Mouse (Mus musculus) cerebellum, postnatal 25 days (tissue): ENCODE measurements around the gene Galk1.
"Not testable (repeated sequence)": the region's sequence is repeated elsewhere in the genome, so short reads cannot be mapped to it uniquely, and the experiment has no call there.

Source experiments
- DNase-seq, 2 experiments: peaks; one replicate each; pipeline ENCODE4 v3.0.0; 2021; ENCODE audit warnings: mixed read lengths in 2 of 2

The Galk1 gene

DNA sequence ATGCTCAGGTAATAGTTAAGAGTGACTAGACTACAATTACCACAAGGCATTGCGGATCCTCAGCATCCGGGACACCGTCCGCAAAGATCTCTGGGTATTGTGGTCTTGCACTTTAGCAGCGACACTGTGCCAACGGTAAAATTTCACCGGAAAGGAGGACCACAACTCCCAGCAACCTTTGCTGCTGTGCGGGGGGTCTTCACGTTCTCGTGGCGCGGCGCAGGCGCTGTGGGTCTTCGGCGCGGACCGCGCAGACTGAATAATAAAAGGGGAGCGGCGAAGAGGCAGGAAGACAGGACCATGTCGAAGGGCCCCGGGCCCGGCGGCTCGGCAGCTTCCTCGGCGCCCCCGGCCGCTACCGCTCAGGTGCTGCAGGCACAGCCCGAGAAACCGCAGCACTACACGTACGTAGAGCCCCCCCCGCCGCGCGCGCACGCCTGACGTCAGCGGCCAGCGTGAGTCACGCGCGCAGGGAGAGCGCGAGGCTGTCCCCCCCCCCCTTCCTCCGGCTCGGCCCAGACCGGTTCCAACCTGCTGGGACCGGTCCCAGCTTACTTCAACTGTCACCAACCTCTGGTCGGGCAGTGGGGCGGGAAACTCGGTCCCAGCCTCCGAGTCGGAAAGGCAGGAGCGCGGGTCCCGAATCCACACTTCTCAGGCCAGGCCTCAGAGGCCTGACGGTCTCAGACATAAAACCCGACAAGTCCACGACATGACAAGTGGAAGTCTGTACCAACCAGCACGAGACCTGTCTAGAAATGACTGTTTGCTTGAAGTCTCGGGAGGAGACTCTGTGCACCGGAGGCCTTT lies 17.8 kb upstream of the Galk1 start, which contains the start of gene Unk:
TSS of gene Unk (plus strand) at position 235 of the 810 bp plus-strand sequence.
- DNase-seq = peak; percentile 98 to 99

GRCm38 (mm10) chr11:116029086-116029865 lies 16.8 kb upstream of the Galk1 start:
- DNase-seq = no peak

DNA sequence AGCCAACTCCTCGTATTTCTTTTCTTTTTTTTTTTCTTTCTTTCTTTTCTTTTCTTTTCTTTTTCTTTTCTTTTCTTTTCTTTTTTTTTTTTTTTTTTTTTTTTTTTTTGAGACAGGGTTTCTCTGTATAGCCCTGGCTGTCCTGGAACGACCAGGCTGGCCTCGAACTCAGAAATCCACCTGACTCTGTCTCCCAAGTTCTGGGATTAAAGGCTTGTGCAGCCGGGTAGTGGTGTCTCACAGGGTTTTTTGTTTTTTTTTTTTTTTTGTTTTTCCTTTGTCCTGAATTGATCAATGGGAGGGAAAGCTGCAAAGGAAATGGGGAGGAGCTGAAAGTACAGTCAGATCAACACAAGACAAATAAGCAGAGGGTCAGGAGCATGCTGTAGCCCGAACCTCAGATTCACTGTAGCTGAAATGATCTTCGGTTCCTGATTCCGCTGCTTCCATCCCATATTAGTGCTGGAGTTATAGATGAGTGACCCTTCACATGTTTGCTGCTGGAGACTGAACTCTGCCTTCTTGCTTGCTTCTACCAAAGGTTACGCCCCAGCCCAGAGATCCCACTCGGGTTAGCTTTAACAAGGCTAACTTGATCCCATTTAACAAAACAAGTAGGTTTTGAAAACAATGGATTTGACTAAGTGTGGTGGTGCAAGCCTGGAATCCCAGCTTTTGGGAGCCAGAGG lies 15.8 kb upstream of the Galk1 start:
- DNase-seq = no peak

GRCm38 (mm10) chr11:116027756-116028155 lies 15.2 kb upstream of the Galk1 start, which contains the start of gene H3f3b:
H3f3b (minus strand) TSS chr11:116027962.
- no peak for DNase-seq

DNA sequence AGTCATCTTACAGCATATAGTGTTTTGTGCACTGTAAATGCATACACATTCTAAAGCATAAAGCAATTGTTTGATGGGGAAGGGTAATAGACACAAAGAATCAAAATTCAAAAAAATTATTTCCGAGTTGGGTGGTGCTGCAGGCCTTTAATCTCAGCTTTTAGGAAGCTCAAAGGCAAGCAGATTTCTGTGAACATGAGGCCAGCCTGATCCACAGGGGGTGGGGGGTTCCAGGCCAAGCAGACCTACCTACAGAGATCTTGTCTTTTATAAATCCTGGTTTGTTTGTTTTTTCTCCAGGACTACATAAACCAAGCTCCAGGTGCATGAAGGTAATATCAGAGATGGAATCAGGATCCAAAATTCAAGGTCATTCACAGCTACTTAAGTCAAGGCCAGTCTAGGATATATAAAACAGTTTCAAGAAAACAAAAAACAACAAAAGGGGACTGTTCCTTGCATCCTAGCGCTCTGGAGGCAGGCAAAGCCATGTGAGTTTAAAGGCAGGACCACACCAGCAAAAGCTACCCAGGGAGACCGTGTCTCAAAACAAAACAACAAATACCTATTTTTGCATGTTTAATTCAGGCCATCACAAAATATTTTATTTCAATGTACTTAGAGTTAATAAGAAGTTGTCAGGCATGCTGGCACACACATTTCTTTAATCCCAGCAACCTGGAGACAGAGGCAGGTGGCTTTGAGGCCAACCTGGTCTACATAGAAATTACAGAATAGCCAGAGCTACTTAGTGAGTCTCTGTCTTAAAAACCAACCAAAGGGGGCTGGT lies 12.7 kb upstream of the Galk1 start:
- DNase-seq = peak in 1 of 2 experiments; percentile 63

GRCm38 (mm10) chr11:116024356-116024808 lies 11.9 kb upstream of the Galk1 start:
- DNase-seq = peak; percentile 95 to 97

DNA sequence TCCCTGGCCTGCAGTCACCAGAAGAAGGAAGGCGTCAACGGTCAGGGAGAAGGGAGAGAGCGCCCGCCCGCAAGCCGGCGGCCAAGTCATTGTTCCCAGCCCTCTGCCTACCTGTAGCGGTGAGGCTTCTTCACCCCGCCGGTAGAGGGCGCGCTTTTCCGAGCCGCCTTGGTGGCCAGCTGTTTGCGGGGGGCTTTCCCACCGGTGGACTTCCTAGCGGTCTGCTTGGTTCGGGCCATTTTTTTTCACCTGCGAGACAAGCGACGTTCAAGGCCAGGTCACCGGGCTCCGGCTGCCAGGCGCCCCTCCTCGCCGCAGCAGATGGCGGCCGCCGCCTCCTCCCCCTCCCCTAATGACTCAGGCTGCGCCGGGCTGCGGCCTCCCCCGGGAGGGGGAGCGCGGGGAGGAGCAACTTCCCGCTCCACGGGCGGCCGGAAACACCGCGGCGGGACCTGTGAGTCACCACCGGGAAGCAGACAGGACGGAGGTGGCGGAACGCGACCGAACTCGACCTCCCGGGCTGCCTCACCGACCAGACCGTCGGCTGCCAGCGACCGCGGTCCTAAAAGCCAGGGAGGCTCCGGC lies 11.3 kb upstream of the Galk1 start:
- peak; percentile 90 to 93 for DNase-seq

GRCm38 (mm10) chr11:116023074-116023770 lies 10.7 kb upstream of the Galk1 start:
- DNase-seq = peak in 1 of 2 experiments; percentile 57

GRCm38 (mm10) chr11:116022256-116022780 lies 9.8 kb upstream of the Galk1 start:
- DNase-seq = no peak

DNA sequence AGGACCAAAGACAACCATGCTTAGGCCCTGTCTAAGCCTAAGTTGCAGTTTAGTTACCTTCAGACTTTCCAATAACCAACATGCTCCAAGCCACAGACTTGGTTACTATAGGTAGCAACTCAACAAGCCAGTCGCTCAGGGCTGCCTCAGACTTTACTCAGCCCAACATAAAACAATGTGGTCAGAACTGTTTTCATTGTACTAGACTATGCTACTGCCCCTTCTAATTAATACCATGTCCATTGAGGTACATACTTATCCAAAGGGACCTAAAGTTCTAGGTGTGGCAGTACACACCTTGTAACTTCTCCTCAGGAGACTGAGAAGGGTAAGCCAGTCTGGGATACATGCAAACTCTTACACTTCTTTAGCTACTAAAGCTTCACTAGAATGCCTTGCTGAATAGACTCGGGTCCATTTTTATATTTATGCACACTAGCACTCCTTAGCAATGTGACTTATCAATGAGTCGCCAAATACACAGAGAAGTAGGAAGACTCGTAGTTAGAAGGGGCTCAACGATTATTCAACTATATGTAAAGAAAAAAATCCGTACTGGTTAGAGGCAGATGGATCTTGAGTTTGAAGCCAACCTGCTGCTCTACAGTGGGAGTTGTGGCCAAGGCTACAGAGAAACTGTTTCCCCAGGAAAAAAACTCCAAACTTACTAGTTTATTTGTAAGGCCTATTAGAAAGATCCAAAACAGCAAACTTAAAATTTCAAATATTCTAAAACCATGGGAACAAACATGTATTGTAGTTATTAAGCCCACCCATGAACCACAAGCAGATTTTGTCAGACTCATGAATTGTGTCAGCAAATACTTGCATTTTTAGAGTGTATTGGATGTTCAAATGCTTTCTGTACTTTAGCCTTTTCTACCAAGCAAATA lies 9.1 kb upstream of the Galk1 start:
- no peak for DNase-seq

DNA sequence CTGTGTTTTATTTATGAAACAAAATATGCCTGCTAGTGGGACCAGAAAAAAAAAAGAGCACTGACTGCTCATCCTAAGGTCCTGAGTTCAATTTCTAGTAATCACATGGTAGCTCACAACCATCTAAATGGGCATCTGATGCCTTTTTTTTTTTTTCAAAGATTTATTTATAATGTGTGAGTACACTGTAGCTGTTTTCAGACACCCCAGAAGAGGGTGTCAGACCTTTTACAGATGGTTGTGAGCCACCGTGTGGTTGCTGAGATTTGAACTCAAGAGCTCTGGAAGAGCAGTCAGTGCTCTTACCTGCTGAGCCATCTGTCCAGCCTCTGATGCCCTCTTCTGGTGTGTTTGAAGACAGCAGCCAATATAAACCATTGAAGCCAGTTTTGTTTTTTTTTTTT lies 8.0 kb upstream of the Galk1 start:
- DNase-seq = peak in 1 of 2 experiments; percentile 48

GRCm38 (mm10) chr11:116019976-116020411 lies 7.5 kb upstream of the Galk1 start:
- peak in 1 of 2 experiments; percentile 52 for DNase-seq

- DNase-seq = no peak
These were observed 6.9 kb upstream of the Galk1 start for GRCm38 (mm10) chr11:116019360-116019791.

GRCm38 (mm10) chr11:116018867-116019266 lies 6.3 kb upstream of the Galk1 start:
- DNase-seq = not testable (repeated sequence)

- DNase-seq = peak; percentile 65 to 78
These were observed 5.6 kb upstream of the Galk1 start for GRCm38 (mm10) chr11:116018106-116018505.

DNA sequence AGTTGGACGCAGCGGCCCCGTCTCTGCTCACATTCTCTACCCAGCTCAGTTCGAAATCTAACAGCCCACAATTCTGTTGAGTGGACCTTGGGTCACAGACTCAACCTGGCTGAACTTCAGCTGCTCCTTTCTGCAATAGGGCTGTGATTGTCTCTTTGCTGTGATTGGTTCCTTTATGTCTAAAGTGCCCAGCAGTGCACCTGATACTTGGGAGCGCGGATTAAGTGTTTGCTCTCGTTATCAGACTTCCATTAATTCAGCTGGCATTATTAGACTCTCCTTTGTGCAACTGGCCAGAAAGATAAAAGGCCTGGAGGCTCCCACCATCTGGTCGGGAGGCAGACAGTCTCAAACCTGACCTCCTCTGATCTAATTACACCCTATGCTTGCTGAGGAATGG lies 2.3 kb upstream of the Galk1 start:
- no peak for DNase-seq

DNA sequence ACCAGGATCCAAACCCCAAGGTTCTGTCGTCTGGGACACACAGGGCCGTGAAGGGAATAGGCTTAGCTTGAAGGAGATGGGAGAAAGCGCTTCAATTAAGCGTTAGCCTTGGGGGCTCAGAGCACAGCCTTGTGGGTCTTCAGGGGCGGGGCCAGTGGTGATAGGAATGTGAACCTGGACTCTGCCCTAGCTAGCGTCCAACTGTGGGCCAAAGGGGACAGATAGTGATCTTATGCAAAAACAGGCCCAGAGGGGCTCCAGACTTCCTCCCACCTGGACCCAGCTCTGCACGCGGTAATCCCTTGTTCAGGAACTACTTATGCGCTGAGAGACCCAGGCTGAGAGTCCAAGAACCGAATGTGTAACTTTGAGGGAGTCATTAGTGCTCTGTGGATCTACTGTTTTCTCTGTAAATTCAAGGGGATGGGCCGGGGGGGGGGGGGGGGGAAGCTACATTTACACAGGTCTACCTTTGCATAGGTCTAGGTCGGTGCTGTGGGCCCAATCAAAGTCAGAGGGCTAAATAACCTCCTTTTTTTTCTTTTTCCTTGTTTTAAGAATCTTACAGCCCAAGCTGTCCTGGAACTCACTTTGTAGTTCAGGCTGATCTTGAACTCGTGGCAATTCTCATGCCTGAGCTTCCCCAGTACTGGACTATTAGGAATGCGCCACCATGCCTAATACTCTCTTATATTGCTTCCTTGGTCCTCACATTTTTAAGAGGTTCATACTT lies 824 bp downstream of the Galk1 start:
- no peak for DNase-seq

DNA sequence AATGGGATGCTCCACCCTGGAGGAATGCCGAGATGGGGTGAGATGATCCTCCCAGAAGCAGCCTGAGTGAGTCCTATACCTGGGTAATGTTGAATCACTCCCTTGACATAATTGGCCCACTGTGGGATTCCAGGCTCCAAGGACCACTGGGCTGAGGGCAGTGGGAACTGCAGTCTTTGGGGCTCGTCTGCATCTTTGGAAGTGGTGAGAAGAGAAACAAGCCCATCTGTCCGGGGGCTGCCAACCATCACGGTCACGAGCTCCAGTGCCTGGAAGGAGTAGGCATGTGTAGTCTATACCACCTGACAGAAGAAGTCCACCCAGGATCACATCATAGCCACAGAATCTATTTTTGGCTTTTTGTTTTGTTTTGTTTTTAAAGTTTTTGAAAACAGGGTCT lies 1.6 kb downstream of the Galk1 start:
- DNase-seq = peak; percentile 37 to 38

DNA sequence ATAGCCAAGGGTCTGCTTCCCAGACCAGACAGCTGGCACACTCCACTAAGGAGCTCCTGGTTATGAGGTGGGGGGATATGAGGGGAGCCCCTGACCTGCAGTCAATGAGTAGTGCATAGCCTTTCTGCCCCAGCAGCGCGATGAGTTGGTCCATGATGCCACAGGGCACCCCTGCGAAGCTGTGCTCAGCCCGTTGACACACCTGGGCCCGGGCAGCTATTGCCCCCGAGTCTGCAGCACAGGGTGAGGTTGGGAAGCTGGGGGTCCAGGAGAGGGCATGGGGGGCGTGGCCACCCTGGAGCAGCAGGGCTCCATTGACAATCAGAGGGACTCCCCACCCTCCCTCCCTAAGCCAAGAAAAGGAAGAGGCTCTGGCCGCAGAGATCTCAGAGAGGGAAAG lies 2.4 kb downstream of the Galk1 start:
- peak; percentile 57 to 65 for DNase-seq
